Mouse (Mus musculus): ENCODE data around the gene Olfr1175-ps.

Gene Olfr1175-ps

DNA sequence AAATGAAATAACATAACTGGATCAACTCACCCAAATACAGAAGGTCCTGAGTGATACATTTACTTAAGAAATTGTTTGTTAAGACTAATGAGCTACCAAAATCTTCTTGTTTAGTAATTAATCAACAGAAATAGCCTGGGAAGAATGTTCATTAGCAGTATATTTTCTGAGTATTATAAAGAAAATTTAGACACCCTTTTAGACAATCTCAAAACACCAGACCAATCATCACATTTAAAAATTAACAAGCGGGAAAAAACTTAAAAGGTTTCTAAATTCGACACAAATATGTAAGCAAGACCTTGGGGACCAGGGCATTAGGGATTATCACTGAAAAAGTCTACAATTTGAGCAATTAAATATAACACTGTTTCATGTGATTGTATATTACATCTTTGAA, at the start of gene Olfr1175-ps:
TSS of gene Olfr1175-ps (minus strand) at position 101 of the 400 bp plus-strand sequence.
- no peak for DNase-seq (ENCODE audit: low spot score in 2 of 2)

- DNase-seq (ENCODE audit: low spot score in 2 of 2): no peak
These were observed 29.3 kb upstream of the Olfr1175-ps start for GRCm38 (mm10) chr2:88356304-88356703.

- no peak for DNase-seq (ENCODE audit: low spot score in 2 of 2)
These were observed 19.4 kb upstream of the Olfr1175-ps start, which contains the start of gene Olfr1177-ps for GRCm38 (mm10) chr2:88346392-88346791. Gene Olfr1177-ps, minus strand, starts transcription at chr2:88346492.

DNA sequence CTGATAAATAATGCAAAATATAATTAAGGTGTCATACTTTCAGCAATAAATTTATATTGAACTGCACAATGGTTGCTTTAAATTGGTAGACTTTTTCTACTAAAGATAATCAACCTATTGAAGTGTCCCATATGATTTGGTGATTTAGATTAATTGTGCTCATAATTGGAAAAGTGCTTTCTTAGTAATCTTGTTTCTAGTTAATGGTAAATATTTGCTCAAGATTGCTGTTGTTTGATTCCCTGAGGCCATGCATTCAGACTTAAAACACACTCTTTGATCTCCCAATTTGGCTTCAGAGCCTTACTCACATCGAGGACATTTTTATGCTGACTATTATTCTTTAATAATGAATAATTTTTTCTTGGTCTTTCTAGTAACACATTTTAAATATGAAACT, 9.4 kb upstream of the Olfr1175-ps start, which contains the start of gene Olfr1176:
TSS of gene Olfr1176 (plus strand) at position 301 of the 400 bp plus-strand sequence.
- DNase-seq (ENCODE audit: low spot score in 2 of 2): no peak

GRCm38 (mm10) chr2:88315035-88315434, 12.0 kb downstream of the Olfr1175-ps start, which contains the start of gene Olfr1174-ps:
Gene Olfr1174-ps, minus strand, starts transcription at chr2:88315135.
- DNase-seq (ENCODE audit: low spot score in 2 of 2): no peak

GRCm38 (mm10) chr2:88279775-88280174, 47.2 kb downstream of the Olfr1175-ps start, which contains the start of gene Olfr1173:
Gene Olfr1173, minus strand, starts transcription at chr2:88279875.
- DNase-seq (ENCODE audit: low spot score in 2 of 2): no peak

Data from right cerebral cortex, postnatal 36 days (tissue).